Mouse (Mus musculus) bone marrow, adult 2 months (tissue): ENCODE data around the gene Ccdc170.

Source experiments
- CTCF ChIP-seq: fragments of 200-500 bp; IDR thresholded peaks from 2 replicates; pipeline ENCODE4 v1.5.1; 2011; ENCODE audit warnings: low read length, control low read depth; ENCODE audit not compliant: control insufficient read depth, insufficient read depth
- POLR2A ChIP-seq: fragments of 200-500 bp; IDR thresholded peaks from 2 replicates; pipeline ENCODE4 v1.6.1; 2011; ENCODE audit warnings: low read depth, mild to moderate bottlenecking, control low read depth, low read length, borderline replicate concordance; ENCODE audit not compliant: control insufficient read depth

DNA sequence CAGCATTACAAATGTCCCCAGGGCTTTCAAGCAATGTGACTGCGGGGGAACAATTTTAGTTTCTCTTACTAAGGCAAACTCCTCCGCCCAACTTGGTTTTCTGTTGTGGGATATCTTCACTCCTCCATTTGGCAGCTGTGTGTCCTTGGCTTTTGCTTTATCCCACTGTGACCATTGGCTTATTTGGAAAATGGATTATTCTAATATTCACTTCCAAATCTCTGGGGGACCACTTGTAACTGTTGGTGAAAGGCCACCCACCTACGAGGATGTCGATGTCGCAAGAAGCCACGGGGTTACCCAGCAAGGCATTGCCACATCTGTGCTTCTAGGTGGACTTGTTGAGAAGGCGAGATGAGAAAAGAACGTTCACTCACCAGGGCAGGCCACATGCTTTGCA lies 607 bp upstream of the Ccdc170 start:
- TF ChIP-seq POLR2A, result no peak
- TF ChIP-seq CTCF, result no peak
